Mouse (Mus musculus): Measurements from ENCODE around the gene Fam118b. TPM values are rescaled to one million over a fixed set of nuclear protein-coding genes. Genes with fewer than 3 reads are reported as not detected.
A peak's percentile ranks its signal among the peaks of the same experiment; 100 is the strongest.

Fam118b gene
- polyA plus RNA-seq, 1 experiment from 2014 or later, result 68.3 TPM

GRCm38 (mm10) chr9:35293465-35293864 is 25.9 kb upstream of the Fam118b start:
- H3K9me3 ChIP-seq (ENCODE audit: control insufficient read depth, low read length), result no peaks in the 10 kb centered on the region
- no peak overlapping the region for H3K27ac ChIP-seq (replicated peaks; ENCODE audit: low read depth, low read length)
- 86% methylated on average over 5 of the region's 5 CpGs for WGBS
- H3K4me2 ChIP-seq (ENCODE audit: low read length), result no peak overlapping the region
- no peak for DNase-seq
- ATAC-seq (ENCODE audit: low FRiP score, low TSS enrichment), result no peak
- H3K9ac ChIP-seq (replicated peaks; ENCODE audit: low read length), result no peak overlapping the region
- no peak overlapping the region for H3K4me3 ChIP-seq (replicated peaks; ENCODE audit: low read depth, low read length)
- peaks cover 4% of the 10 kb centered on the region; the same call in 1 of the 2 replicates for H3K27me3 ChIP-seq (ENCODE audit: control insufficient read depth, insufficient read depth, low read length)
- no peaks in the 10 kb centered on the region for H3K36me3 ChIP-seq (ENCODE audit: control insufficient read depth, insufficient read depth, low read length)
- no peaks in the 10 kb centered on the region for H3K4me1 ChIP-seq (ENCODE audit: control insufficient read depth, insufficient read depth, low read length)

DNA sequence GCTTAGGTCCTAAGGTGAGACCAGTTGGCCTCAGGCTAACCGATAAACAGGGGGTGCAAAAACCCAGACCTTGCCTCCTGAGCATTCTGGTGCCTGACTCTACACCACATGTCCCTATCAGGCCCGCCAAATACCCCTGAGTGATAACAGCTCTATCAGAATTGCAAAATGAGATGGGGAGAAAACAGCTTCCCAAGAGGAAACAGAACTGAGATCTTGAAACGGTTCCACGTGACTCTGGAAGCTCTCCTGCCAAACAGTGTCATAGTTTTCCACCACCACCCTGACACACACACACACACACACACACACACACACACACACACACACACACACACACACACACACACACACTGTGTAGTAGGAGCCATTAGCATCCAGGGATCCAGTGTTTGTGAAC is 23.3 kb upstream of the Fam118b start:
- WGBS, result 80% methylated on average over 4 of the region's 4 CpGs
- no peak overlapping the region for H3K27ac ChIP-seq (replicated peaks; ENCODE audit: low read depth, low read length)
- H3K36me3 ChIP-seq (ENCODE audit: control insufficient read depth, insufficient read depth, low read length), result no peaks in the 10 kb centered on the region
- no peak overlapping the region for H3K4me2 ChIP-seq (ENCODE audit: low read length)
- peaks cover 6% of the 10 kb centered on the region; the same call in 1 of the 2 replicates for H3K27me3 ChIP-seq (ENCODE audit: control insufficient read depth, insufficient read depth, low read length)
- ATAC-seq (ENCODE audit: low FRiP score, low TSS enrichment) (no peak), DNase-seq (no peak)
- H3K9ac ChIP-seq (replicated peaks; ENCODE audit: low read length), result no peak overlapping the region
- no peak overlapping the region for H3K4me3 ChIP-seq (replicated peaks; ENCODE audit: low read depth, low read length)
- no peaks in the 10 kb centered on the region for H3K4me1 ChIP-seq (ENCODE audit: control insufficient read depth, insufficient read depth, low read length)
- H3K9me3 ChIP-seq (ENCODE audit: control insufficient read depth, low read length), result no peaks in the 10 kb centered on the region

DNA sequence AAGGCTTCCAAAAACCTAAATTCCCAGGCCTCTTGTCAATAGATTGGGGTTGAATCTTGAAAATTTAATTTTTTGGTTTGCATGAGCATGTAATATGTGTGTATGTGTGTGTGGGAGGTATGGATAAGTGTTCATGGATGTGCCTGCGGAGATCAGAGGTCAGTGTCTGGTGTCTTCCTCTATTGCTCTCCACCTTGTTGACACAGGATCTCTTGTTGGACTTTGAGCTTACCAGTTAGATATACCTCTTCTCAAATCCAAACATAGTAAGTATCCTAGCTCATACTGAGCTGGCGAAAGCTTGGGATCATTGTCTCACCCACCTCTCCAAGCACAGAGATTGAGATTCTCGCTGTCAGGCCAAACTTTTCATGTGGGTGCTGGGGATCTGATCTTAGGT is 22.8 kb upstream of the Fam118b start:
- H3K27ac ChIP-seq (replicated peaks; ENCODE audit: low read depth, low read length), result no peak overlapping the region
- H3K4me2 ChIP-seq (ENCODE audit: low read length), result no peak overlapping the region
- no peaks in the 10 kb centered on the region for H3K36me3 ChIP-seq (ENCODE audit: control insufficient read depth, insufficient read depth, low read length)
- no peak overlapping the region for H3K9ac ChIP-seq (replicated peaks; ENCODE audit: low read length)
- no peaks in the 10 kb centered on the region for H3K4me1 ChIP-seq (ENCODE audit: control insufficient read depth, insufficient read depth, low read length)
- 97% methylated on average over 3 of the region's 3 CpGs for WGBS
- ATAC-seq (ENCODE audit: low FRiP score, low TSS enrichment) (no peak), DNase-seq (no peak)
- peaks cover 6% of the 10 kb centered on the region; the same call in 1 of the 2 replicates for H3K27me3 ChIP-seq (ENCODE audit: control insufficient read depth, insufficient read depth, low read length)
- H3K9me3 ChIP-seq (ENCODE audit: control insufficient read depth, low read length), result no peaks in the 10 kb centered on the region
- H3K4me3 ChIP-seq (replicated peaks; ENCODE audit: low read depth, low read length), result no peak overlapping the region

DNA sequence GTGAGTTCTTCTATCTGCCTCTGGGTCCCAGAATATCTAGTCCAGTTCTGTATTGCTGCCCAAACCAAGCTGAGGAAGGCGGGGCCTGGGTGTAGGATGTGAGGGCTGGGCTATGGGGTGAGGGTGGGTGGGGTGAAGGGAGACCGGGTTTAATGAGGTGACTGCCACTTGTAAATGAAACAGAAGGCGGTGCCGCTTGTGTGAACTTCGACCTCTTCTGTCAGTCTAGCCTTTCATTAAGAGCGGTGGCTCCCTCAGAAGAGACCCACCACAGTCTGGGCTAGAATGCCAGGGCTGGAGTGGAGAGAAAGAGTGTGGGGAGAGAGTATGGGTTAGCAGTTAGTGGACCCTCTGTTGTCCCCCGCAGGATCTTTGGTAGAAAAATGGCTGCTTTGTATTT is 22.4 kb upstream of the Fam118b start:
- DNase-seq, result no peak
- WGBS, result 18% methylated on average over 7 of the region's 7 CpGs
- peaks cover 6% of the 10 kb centered on the region; the same call in 1 of the 2 replicates for H3K27me3 ChIP-seq (ENCODE audit: control insufficient read depth, insufficient read depth, low read length)

GRCm38 (mm10) chr9:35286351-35286750 is 18.7 kb upstream of the Fam118b start:
- Histone ChIP-seq H3K4me2 (ENCODE audit: low read length) (no peak overlapping the region), H3K27me3 (ENCODE audit: control insufficient read depth, insufficient read depth, low read length) (peaks cover 3% of the 10 kb centered on the region; the same call in 1 of the 2 replicates), H3K9me3 (ENCODE audit: control insufficient read depth, low read length) (no peaks in the 10 kb centered on the region), H3K4me1 (ENCODE audit: control insufficient read depth, insufficient read depth, low read length) (no peaks in the 10 kb centered on the region), H3K4me3 (replicated peaks; ENCODE audit: low read depth, low read length) (no peak overlapping the region), H3K9ac (replicated peaks; ENCODE audit: low read length) (no peak overlapping the region), H3K36me3 (ENCODE audit: control insufficient read depth, insufficient read depth, low read length) (no peaks in the 10 kb centered on the region), H3K27ac (replicated peaks; ENCODE audit: low read depth, low read length) (no peak overlapping the region)
- ATAC-seq (ENCODE audit: low FRiP score, low TSS enrichment) (no peak), DNase-seq (no peak)
- WGBS, result 56% methylated on average over 3 of the region's 3 CpGs

More for the DNA sequence above, 22.4 kb upstream of the Fam118b start:
- Histone ChIP-seq H3K4me1 (ENCODE audit: control insufficient read depth, insufficient read depth, low read length) (no peaks in the 10 kb centered on the region), H3K4me2 (ENCODE audit: low read length) (no peak overlapping the region), H3K4me3 (replicated peaks; ENCODE audit: low read depth, low read length) (no peak overlapping the region), H3K9me3 (ENCODE audit: control insufficient read depth, low read length) (no peaks in the 10 kb centered on the region), H3K9ac (replicated peaks; ENCODE audit: low read length) (no peak overlapping the region), H3K36me3 (ENCODE audit: control insufficient read depth, insufficient read depth, low read length) (no peaks in the 10 kb centered on the region), H3K27ac (replicated peaks; ENCODE audit: low read depth, low read length) (no peak overlapping the region)
- no peak for ATAC-seq (ENCODE audit: low FRiP score, low TSS enrichment)

- Histone ChIP-seq H3K4me2 (ENCODE audit: low read length) (no peak overlapping the region), H3K4me3 (replicated peaks; ENCODE audit: low read depth, low read length) (no peak overlapping the region), H3K9ac (replicated peaks; ENCODE audit: low read length) (no peak overlapping the region), H3K27me3 (ENCODE audit: control insufficient read depth, insufficient read depth, low read length) (peaks cover 3% of the 10 kb centered on the region; the same call in 1 of the 2 replicates), H3K4me1 (ENCODE audit: control insufficient read depth, insufficient read depth, low read length) (no peaks in the 10 kb centered on the region), H3K9me3 (ENCODE audit: control insufficient read depth, low read length) (no peaks in the 10 kb centered on the region), H3K27ac (replicated peaks; ENCODE audit: low read depth, low read length) (no peak overlapping the region), H3K36me3 (ENCODE audit: control insufficient read depth, insufficient read depth, low read length) (no peaks in the 10 kb centered on the region)
- DNase-seq (no peak), ATAC-seq (ENCODE audit: low FRiP score, low TSS enrichment) (no peak)
- 90% methylated on average over 4 of the region's 4 CpGs for WGBS
These were observed 16.7 kb upstream of the Fam118b start for GRCm38 (mm10) chr9:35284351-35284750.

DNA sequence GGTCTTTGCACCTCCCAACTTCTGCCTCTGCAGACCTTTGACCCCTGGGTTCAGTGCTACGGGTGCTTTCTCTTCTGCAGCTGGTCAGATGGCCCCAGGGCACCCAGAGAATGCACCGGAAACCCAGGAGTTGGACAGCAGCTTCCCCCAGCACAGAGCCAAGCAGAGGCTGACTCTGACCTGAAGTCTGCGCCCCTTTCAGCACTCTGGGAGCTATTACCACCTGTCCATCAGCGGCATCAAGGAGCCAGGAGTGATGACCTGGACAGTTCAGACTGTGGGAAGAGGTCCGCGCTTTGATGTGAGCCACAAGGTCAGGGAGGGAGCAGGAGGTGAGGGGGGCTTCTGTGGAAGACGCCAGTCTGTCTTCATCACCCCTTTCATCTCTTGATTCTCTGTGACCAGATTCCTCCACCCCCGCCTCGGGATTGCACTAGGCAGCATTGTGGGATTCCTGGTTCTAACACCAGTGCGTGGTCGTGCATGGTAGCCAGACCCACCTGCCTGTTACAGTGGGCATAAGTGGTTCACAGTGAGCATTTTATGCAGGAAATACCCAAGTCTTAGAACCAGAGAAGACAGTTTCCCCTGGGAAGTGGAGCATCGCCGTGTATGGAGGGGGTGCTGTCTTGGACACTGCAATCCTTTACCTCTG is 15.9 kb upstream of the Fam118b start:
- DNase-seq (no peak), ATAC-seq (ENCODE audit: low FRiP score, low TSS enrichment) (peak; percentile 40; the same call in 1 of the 2 replicates)
- 53% methylated on average over 13 of the region's 13 CpGs for WGBS
- no peak overlapping the region for H3K4me3 ChIP-seq (replicated peaks; ENCODE audit: low read depth, low read length)
- H3K4me2 ChIP-seq (ENCODE audit: low read length), result no peak overlapping the region
- H3K27ac ChIP-seq (replicated peaks; ENCODE audit: low read depth, low read length), result no peak overlapping the region
- H3K9ac ChIP-seq (replicated peaks; ENCODE audit: low read length), result no peak overlapping the region
- no peaks in the 10 kb centered on the region for H3K36me3 ChIP-seq (ENCODE audit: control insufficient read depth, insufficient read depth, low read length)
- peaks cover 2% of the 10 kb centered on the region; the same call in 1 of the 2 replicates for H3K27me3 ChIP-seq (ENCODE audit: control insufficient read depth, insufficient read depth, low read length)
- no peaks in the 10 kb centered on the region for H3K9me3 ChIP-seq (ENCODE audit: control insufficient read depth, low read length)
- H3K4me1 ChIP-seq (ENCODE audit: control insufficient read depth, insufficient read depth, low read length), result no peaks in the 10 kb centered on the region

GRCm38 (mm10) chr9:35282851-35283200 is 15.2 kb upstream of the Fam118b start:
- Histone ChIP-seq H3K4me2 (ENCODE audit: low read length) (no peak overlapping the region), H3K27me3 (ENCODE audit: control insufficient read depth, insufficient read depth, low read length) (no peaks in the 10 kb centered on the region), H3K4me3 (replicated peaks; ENCODE audit: low read depth, low read length) (no peak overlapping the region), H3K9me3 (ENCODE audit: control insufficient read depth, low read length) (no peaks in the 10 kb centered on the region), H3K36me3 (ENCODE audit: control insufficient read depth, insufficient read depth, low read length) (peaks cover 3% of the 10 kb centered on the region), H3K9ac (replicated peaks; ENCODE audit: low read length) (no peak overlapping the region), H3K4me1 (ENCODE audit: control insufficient read depth, insufficient read depth, low read length) (no peaks in the 10 kb centered on the region), H3K27ac (replicated peaks; ENCODE audit: low read depth, low read length) (no peak overlapping the region)
- peak; percentile 19 for DNase-seq
- 54% methylated on average over 5 of the region's 5 CpGs for WGBS
- no peak for ATAC-seq (ENCODE audit: low FRiP score, low TSS enrichment)
